Mouse (Mus musculus): ENCODE measurements around the gene Ppp5c.

- TF ChIP-seq CTCF (IDR thresholded peaks at IDR 0.05) (no peak), EP300 (IDR thresholded peaks at IDR 0.05; ENCODE audit: insufficient read depth, low read depth, low read length) (0 out of 2 replicates have a peak, but pooled peaks have one; percentile 21)
Measured at GRCm38 (mm10) chr7:17027588-17028343, at the start of gene Ppp5c.

All from heart, adult 2 months (tissue).